Comparison of ENCODE assay signal across 8 mouse cellular contexts in genomic region chr3:127552434-127552972, GRCm38 (mm10). TPM values are rescaled to one million over a fixed set of nuclear protein-coding genes. Genes with fewer than 3 reads are reported as not detected.
DNase-seq lines count a peak whose midpoint lies in the region; ATAC-seq and TF ChIP-seq lines count a peak whose summit lies in the region.

No protein-coding gene starts in this region.

- no peak for TF ChIP-seq CTCF in liver, embryonic 14.5 days (IDR thresholded peaks at IDR 0.05; ENCODE audit: low read depth)

- TF ChIP-seq EP300 in liver, embryonic 14.5 days (IDR thresholded peaks at IDR 0.05; ENCODE audit: low read depth) = no peak

- H3K27me3 ChIP-seq in heart, embryonic 10.5 days (ENCODE audit: insufficient read depth, poor library complexity, severe bottlenecking) = no peaks in the 10 kb centered on the region
- H3K27me3 ChIP-seq in hindbrain, embryonic 10.5 days (ENCODE audit: insufficient read depth, poor library complexity, severe bottlenecking) = no peaks in the 10 kb centered on the region
- H3K27me3 ChIP-seq in liver, embryonic 14.5 days (ENCODE audit: control insufficient read depth, insufficient read depth, low read length) = no peaks in the 10 kb centered on the region
- no peaks in the 10 kb centered on the region for H3K27me3 ChIP-seq in stomach, embryonic 16.5 days (ENCODE audit: control insufficient read depth, insufficient read depth, low read length)

- peak overlapping the region; percentile 84 for H3K4me2 ChIP-seq in liver, embryonic 14.5 days (ENCODE audit: low read depth)
- peak overlapping the region; percentile 72 for H3K4me2 ChIP-seq in stomach, embryonic 16.5 days (ENCODE audit: low read depth, low read length)

- H3K9ac ChIP-seq in liver, embryonic 14.5 days (replicated peaks) = peak overlapping the region; percentile 81
- peak overlapping the region; percentile 90 for H3K9ac ChIP-seq in stomach, embryonic 16.5 days (ENCODE audit: low read length)

- H3K36me3 ChIP-seq in heart, embryonic 10.5 days = peaks cover 18% of the 10 kb centered on the region
- peaks cover 19% of the 10 kb centered on the region for H3K36me3 ChIP-seq in hindbrain, embryonic 10.5 days
- peaks cover 12% of the 10 kb centered on the region for H3K36me3 ChIP-seq in liver, embryonic 14.5 days (replicated peaks; ENCODE audit: control insufficient read depth, insufficient read depth, low read depth)
- no peaks in the 10 kb centered on the region for H3K36me3 ChIP-seq in stomach, embryonic 16.5 days (ENCODE audit: control insufficient read depth, insufficient read depth, low read length)

- peak overlapping the region; percentile 98 for H3K27ac ChIP-seq in heart, embryonic 10.5 days
- H3K27ac ChIP-seq in hindbrain, embryonic 10.5 days = peak overlapping the region; percentile 99
- H3K27ac ChIP-seq in liver, embryonic 14.5 days = peak overlapping the region; percentile 52
- peak overlapping the region; percentile 96; the same call in 1 of the 2 replicates for H3K27ac ChIP-seq in stomach, embryonic 16.5 days (ENCODE audit: low read length)

- no peak for DNase-seq in heart, embryonic 10.5 days (ENCODE audit: low spot score)
- DNase-seq in heart, adult 8-10 months (ENCODE audit: low spot score) = no peak
- DNase-seq in Muller cell, postnatal 12 days (ENCODE audit: inconsistent ontology term) = peak; percentile 29
- no peak for DNase-seq in hindbrain, embryonic 10.5 days (ENCODE audit: low spot score)
- no peak for DNase-seq in liver, embryonic 14.5 days (ENCODE audit: low read depth in 3 of 3, low spot score in 3 of 3)
- no peak for DNase-seq in frontal cortex, postnatal 10 days (ENCODE audit: low spot score in 2 of 2)
- DNase-seq in urinary bladder, postnatal 10 days (ENCODE audit: low spot score) = no peak

- 8% methylated on average over 12 of the region's 13 CpGs for WGBS in heart, embryonic 10.5 days
- 8% methylated on average over 12 of the region's 13 CpGs for whole genome bisulfite sequencing in hindbrain, embryonic 10.5 days
- 5% methylated on average over 11 of the region's 13 CpGs for WGBS in liver, embryonic 14.5 days (ENCODE audit: insufficient replicate concordance)
- WGBS in stomach, embryonic 16.5 days = 3% methylated on average over 12 of the region's 13 CpGs

- H3K9me3 ChIP-seq in heart, embryonic 10.5 days = no peaks in the 10 kb centered on the region
- H3K9me3 ChIP-seq in hindbrain, embryonic 10.5 days = no peaks in the 10 kb centered on the region
- H3K9me3 ChIP-seq in liver, embryonic 14.5 days (ENCODE audit: control insufficient read depth, low read length) = no peaks in the 10 kb centered on the region
- no peaks in the 10 kb centered on the region for H3K9me3 ChIP-seq in stomach, embryonic 16.5 days (replicated peaks; ENCODE audit: control insufficient read depth, low read length)

- H3K4me3 ChIP-seq in heart, embryonic 10.5 days = peak overlapping the region; percentile 92
- H3K4me3 ChIP-seq in hindbrain, embryonic 10.5 days = peak overlapping the region; percentile 72
- H3K4me3 ChIP-seq in liver, embryonic 14.5 days (ENCODE audit: insufficient read depth in 1 of 2, low read depth in 2 of 2, low read length in 2 of 2) = peak overlapping the region; percentile 47 to 80
- peak overlapping the region; percentile 94 for H3K4me3 ChIP-seq in stomach, embryonic 16.5 days (replicated peaks; ENCODE audit: low read length)

- H3K4me1 ChIP-seq in heart, embryonic 10.5 days = peaks cover 6% of the 10 kb centered on the region; the same call in 1 of the 2 replicates
- peaks cover 19% of the 10 kb centered on the region for H3K4me1 ChIP-seq in hindbrain, embryonic 10.5 days (replicated peaks)
- H3K4me1 ChIP-seq in liver, embryonic 14.5 days (replicated peaks; ENCODE audit: control insufficient read depth in 2 of 2, insufficient read depth in 2 of 2, low read length in 1 of 2) = peaks cover 0 to 4% of the 10 kb centered on the region in 2 experiments; a peak in 2 of 4 replicates
- peaks cover 8% of the 10 kb centered on the region for H3K4me1 ChIP-seq in stomach, embryonic 16.5 days (ENCODE audit: control insufficient read depth, insufficient read depth, low read length)

- no peak for ATAC-seq in liver, embryonic 14.5 days (ENCODE audit: insufficient read depth)
- ATAC-seq in stomach, embryonic 16.5 days (ENCODE audit: insufficient read depth, low FRiP score) = no peak

RNA-seq across cellular contexts. Expression of gene Larp7, which starts 0.6 kb away (rescaled TPM):
- 56.6 and 57.3 TPM in 2 replicates for polyA plus RNA-seq in heart, embryonic 10.5 days (2016; fragmentation: Nextera tagmentation; extraction: Ambion mirVana)
- 10 to 100 TPM; 19.6 to 24.9 (median 22.9) TPM for total RNA-seq in heart, adult 8-10 months (2022)
- polyA plus RNA-seq in hindbrain, embryonic 10.5 days (2016; fragmentation: Nextera tagmentation; extraction: Ambion mirVana) = 50.7 and 74.1 TPM in 2 replicates
- 7.7 and 22.4 TPM in 2 replicates for polyA plus RNA-seq in liver, embryonic 14.5 days (2012; rRNA removed)
- polyA plus RNA-seq in liver, embryonic 14.5 days (2014; fragmentation: Nextera tagmentation; extraction: Ambion mirVana) = 29.9 and 33.3 TPM in 2 replicates
- polyA plus RNA-seq in stomach, embryonic 16.5 days (2015; fragmentation: Nextera tagmentation; extraction: Ambion mirVana) = 44.5 and 45.9 TPM in 2 replicates

RNA-seq across cellular contexts. Expression of gene Zgrf1, which starts 0.8 kb away (rescaled TPM):
- 13.4 and 14.0 TPM in 2 replicates for polyA plus RNA-seq in heart, embryonic 10.5 days (2016; fragmentation: Nextera tagmentation; extraction: Ambion mirVana)
- under 1 TPM; 0.63 to 0.97 (median 0.76) TPM for total RNA-seq in heart, adult 8-10 months (2022)
- polyA plus RNA-seq in hindbrain, embryonic 10.5 days (2016; fragmentation: Nextera tagmentation; extraction: Ambion mirVana) = 16.6 and 19.4 TPM in 2 replicates
- polyA plus RNA-seq in liver, embryonic 14.5 days (2012; rRNA removed) = 3.2 and 4.7 TPM in 2 replicates
- polyA plus RNA-seq in liver, embryonic 14.5 days (2014; fragmentation: Nextera tagmentation; extraction: Ambion mirVana) = 4.0 and 4.1 TPM in 2 replicates
- 5.9 and 6.3 TPM in 2 replicates for polyA plus RNA-seq in stomach, embryonic 16.5 days (2015; fragmentation: Nextera tagmentation; extraction: Ambion mirVana)

RNA-seq across cellular contexts. Expression of gene Ank2, which starts 53.4 kb away (rescaled TPM):
- 25.8 and 36.2 TPM in 2 replicates for polyA plus RNA-seq in heart, embryonic 10.5 days (2016; fragmentation: Nextera tagmentation; extraction: Ambion mirVana)
- 100 to 1,000 TPM; 297 to 377 (median 334) TPM for total RNA-seq in heart, adult 8-10 months (2022)
- 43.0 and 65.3 TPM in 2 replicates for polyA plus RNA-seq in hindbrain, embryonic 10.5 days (2016; fragmentation: Nextera tagmentation; extraction: Ambion mirVana)
- 4.4 and 5.2 TPM in 2 replicates for polyA plus RNA-seq in liver, embryonic 14.5 days (2012; rRNA removed)
- polyA plus RNA-seq in liver, embryonic 14.5 days (2014; fragmentation: Nextera tagmentation; extraction: Ambion mirVana) = 4.8 and 5.5 TPM in 2 replicates
- polyA plus RNA-seq in stomach, embryonic 16.5 days (2015; fragmentation: Nextera tagmentation; extraction: Ambion mirVana) = 33.1 and 40.0 TPM in 2 replicates
